Mouse (Mus musculus) myocyte (in vitro differentiated cells): ENCODE data around the gene Gm49425.

Experiments
- CEBPB ChIP-seq: IDR thresholded peaks from 2 replicates; pipeline ENCODE4 v1.6.1; 2011; ENCODE audit warnings: mild to moderate bottlenecking, moderate library complexity; ENCODE audit not compliant: poor library complexity, insufficient read depth, severe bottlenecking
- MAX ChIP-seq: IDR thresholded peaks from one replicate; pipeline ENCODE4 v1.6.1; 2011; ENCODE audit warnings: low read depth, mild to moderate bottlenecking, control low read depth
- POLR2A ChIP-seq: IDR thresholded peaks from one replicate; pipeline ENCODE4 v1.6.1; 2011; ENCODE audit warnings: low read depth, mild to moderate bottlenecking, control low read depth, moderate library complexity; ENCODE audit not compliant: insufficient read length
- TCF3 ChIP-seq: IDR thresholded peaks from one replicate; pipeline ENCODE4 v1.6.1; 2011; ENCODE audit warnings: low read depth, control low read depth; ENCODE audit not compliant: insufficient read length
- USF1 ChIP-seq: IDR thresholded peaks from one replicate; pipeline ENCODE4 v1.6.1; 2011; ENCODE audit warnings: low read depth, mild to moderate bottlenecking, control low read depth, moderate library complexity

- TF ChIP-seq POLR2A = no peak
- no peak for TF ChIP-seq USF1
- TF ChIP-seq MAX = no peak
- TF ChIP-seq CEBPB = no peak
- TF ChIP-seq TCF3 = no peak
These were observed 25.6 kb downstream of the Gm49425 start, which contains the start of gene Krt83 for GRCm38 (mm10) chr15:101491431-101491830.
